Mouse (Mus musculus) brain, embryonic 14.5 days (tissue): ENCODE data around the gene Ktn1. TPM values are rescaled to one million over a fixed set of nuclear protein-coding genes. Genes with fewer than 3 reads are reported as not detected.

Experiments used
- DNase-seq: peaks from one replicate; pipeline ENCODE4 v3.0.0-alpha.2; 2011; ENCODE audit warnings: low read depth
- CTCF ChIP-seq: fragments of 200-500 bp; IDR thresholded peaks from 2 replicates; pipeline ENCODE4 v1.5.1; 2012; ENCODE audit warnings: inconsistent platforms, mild to moderate bottlenecking, moderate library complexity, borderline replicate concordance; ENCODE audit not compliant: insufficient read depth, insufficient read length; ENCODE audit errors: extremely low read depth
- POLR2A ChIP-seq: fragments of 200-500 bp; IDR thresholded peaks from 2 replicates; pipeline ENCODE4 v1.6.1; 2012; ENCODE audit warnings: mild to moderate bottlenecking, inconsistent platforms, borderline replicate concordance; ENCODE audit not compliant: poor library complexity, insufficient read depth, insufficient read length, severe bottlenecking; ENCODE audit errors: extremely low read depth
- polyA plus RNA-seq: library from polyadenylated mRNA; depleted of rRNA; stranded (reverse); fragments of >200 nt; gene quantifications from 2 replicates; pipeline ENCODE4 v1.2.3, GENCODE M21; 2012; rRNA removed

Ktn1 gene
- 47.6 and 61.4 TPM in 2 replicates for polyA plus RNA-seq

- no peak for TF ChIP-seq CTCF
- TF ChIP-seq POLR2A: no peak
- peak; percentile 10 for DNase-seq
These were observed at the start of gene Ktn1 for GRCm38 (mm10) chr14:47648218-47648617. Ktn1 (plus strand) TSS chr14:47648448.

DNA sequence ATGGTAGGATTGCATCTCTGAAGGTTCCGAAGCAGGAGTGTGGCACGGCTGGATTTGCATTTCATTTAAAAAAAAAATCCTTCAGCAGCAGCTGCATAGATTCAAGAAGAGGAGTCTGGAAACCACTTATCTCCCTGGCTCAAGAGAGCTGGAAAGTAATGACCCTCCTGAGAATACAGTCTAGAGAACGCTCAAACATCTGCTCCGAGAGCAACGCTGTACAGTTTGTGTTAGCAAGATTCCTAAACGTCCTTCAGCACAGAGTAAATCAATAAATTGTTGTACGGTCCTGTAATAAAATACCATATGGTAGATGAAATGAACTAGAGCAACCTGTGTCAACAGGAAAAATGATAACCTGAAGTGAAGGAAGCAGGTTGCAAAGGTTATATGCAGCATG is 35.0 kb upstream of the Ktn1 start:
- TF ChIP-seq CTCF (no peak), POLR2A (no peak)
- no peak for DNase-seq

DNA sequence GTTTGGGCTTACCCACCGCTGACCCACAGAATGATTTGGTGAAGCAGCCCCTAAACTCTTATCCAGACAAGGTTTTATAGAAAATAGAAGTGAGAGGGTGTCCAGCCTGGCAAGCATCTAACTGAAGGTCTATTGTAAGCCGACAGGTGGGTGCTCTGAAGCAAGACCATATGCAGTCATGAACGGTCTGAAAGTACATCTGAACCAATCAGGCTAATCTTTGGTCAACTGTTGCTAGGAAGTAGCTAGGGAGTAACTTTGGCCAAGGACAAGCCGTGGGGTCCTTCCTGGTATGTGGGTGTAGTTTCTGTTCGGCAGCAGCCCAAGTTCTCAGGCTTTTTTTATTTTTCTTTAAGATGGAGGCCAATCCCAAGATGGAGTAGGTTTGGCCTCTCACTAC is 29.4 kb upstream of the Ktn1 start:
- no peak for TF ChIP-seq POLR2A
- TF ChIP-seq CTCF: no peak
- no peak for DNase-seq

- no peak for TF ChIP-seq CTCF
- TF ChIP-seq POLR2A: no peak
- no peak for DNase-seq
These were observed 26.3 kb upstream of the Ktn1 start for GRCm38 (mm10) chr14:47621901-47622300.

DNA sequence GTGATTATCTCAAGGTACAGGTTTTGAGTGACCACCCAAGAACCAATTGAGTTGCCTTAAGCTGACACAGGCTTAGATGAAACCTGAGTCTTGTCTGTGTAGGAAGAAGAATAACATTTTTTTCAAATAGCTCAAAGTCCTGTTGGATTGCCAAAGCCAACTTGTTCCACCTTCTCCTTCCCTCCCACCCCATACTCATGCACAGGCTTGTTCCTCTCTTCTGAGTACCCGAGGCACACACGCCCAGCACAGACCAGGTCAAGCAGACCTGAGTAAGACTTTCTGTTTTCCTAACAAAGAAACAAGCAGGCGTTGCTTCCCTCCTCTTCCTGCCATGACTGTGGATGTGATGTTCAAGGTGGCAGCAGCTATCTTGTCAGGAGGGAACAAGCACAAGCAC is 23.4 kb upstream of the Ktn1 start:
- no peak for TF ChIP-seq CTCF
- TF ChIP-seq POLR2A: no peak
- DNase-seq: no peak

DNA sequence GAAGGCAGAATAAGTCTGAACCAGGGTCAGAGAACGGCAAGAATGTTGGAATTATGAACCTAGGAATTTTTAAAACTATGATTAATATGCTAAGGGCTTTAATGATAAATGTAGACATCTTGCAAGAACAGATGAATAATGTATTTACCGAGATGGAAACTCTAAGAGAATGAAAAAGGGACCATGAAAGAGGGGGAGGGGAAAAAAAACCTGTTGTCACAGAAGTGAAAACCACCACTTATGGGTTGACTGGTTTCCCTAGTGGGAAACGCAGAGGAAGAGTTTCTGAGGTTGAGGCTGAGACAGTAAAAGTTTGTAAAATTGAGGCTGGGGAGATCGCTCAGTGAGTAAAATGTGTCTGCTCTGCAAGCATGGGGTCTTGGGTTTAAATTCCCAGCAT is 22.1 kb upstream of the Ktn1 start:
- TF ChIP-seq CTCF: no peak
- no peak for DNase-seq

DNA sequence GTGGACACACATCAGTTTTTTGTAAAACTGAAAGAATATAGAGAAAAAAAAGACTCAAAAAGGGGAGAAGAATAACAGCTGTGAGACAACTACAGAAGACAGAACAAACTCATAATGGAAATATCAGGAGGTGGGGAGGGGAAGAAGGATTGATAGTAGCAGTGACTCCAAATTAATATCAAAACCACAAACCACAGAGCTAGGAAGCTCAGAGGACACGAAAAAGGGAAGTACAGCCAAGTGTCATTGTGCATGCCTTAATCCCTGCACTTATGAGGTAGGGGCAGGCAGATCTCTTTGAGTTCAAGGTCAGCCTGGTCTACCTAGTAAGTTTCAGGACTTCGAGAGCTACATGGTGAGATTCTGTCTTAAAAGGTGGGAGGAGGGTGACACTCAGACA is 21.4 kb upstream of the Ktn1 start:
- TF ChIP-seq CTCF (no peak), POLR2A (no peak)

GRCm38 (mm10) chr14:47627360-47627759 is 20.9 kb upstream of the Ktn1 start:
- TF ChIP-seq CTCF: no peak
- TF ChIP-seq POLR2A: no peak
- DNase-seq: no peak

More for the DNA sequence above, 21.4 kb upstream of the Ktn1 start:
- DNase-seq: no peak

DNA sequence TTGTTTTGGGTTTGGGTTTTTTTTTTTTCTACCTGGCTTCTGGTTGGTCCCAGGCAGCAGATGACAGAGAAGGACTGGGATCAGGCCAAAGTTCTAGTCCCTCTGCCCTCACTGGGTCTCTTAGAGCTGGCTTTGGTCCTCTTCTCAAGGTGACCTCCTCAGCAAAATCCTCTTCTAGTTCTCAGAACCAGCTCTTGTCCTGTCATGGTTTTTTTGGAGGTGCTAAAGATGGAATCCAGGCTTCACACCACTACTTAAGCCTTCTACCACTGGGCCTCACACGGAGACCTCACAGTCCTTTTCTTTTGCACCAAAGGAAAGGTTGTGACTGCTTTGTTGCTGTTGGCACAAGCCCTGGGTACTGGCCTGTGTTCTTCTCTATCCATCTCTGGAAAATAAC is 15.8 kb upstream of the Ktn1 start:
- no peak for DNase-seq
- TF ChIP-seq POLR2A: no peak
- no peak for TF ChIP-seq CTCF

DNA sequence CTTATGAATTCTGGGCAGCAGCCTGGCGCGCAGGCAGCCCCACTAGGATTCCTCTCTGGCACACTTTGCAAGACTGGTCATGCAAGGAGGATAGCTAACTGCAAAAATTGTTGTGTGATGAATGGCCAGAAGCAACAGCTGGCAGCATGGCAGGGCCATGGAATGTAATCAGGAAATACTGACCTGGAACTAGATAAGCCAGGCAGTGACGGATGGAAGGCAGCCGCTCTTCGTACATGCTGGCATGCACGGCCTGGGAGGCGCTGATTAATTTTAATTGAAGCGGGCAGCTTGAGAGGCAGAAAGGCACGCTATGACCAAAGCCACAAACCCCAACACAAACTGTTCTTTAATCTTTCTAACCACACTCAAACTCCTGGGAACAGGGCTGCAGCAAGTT is 13.8 kb upstream of the Ktn1 start:
- DNase-seq: peak; percentile 27
- TF ChIP-seq CTCF (no peak), POLR2A (no peak)

- TF ChIP-seq CTCF (no peak), POLR2A (no peak)
- no peak for DNase-seq
These were observed 13.4 kb upstream of the Ktn1 start for GRCm38 (mm10) chr14:47634846-47635245.

GRCm38 (mm10) chr14:47638316-47638895 is 9.8 kb upstream of the Ktn1 start:
- TF ChIP-seq CTCF: no peak
- no peak for TF ChIP-seq POLR2A
- no peak for DNase-seq

GRCm38 (mm10) chr14:47645620-47646019 is 2.6 kb upstream of the Ktn1 start:
- no peak for TF ChIP-seq CTCF
- no peak for TF ChIP-seq POLR2A
- no peak for DNase-seq

- no peak for TF ChIP-seq POLR2A
- no peak for TF ChIP-seq CTCF
- DNase-seq: no peak
These were observed 2.0 kb upstream of the Ktn1 start for GRCm38 (mm10) chr14:47646246-47646645.

DNA sequence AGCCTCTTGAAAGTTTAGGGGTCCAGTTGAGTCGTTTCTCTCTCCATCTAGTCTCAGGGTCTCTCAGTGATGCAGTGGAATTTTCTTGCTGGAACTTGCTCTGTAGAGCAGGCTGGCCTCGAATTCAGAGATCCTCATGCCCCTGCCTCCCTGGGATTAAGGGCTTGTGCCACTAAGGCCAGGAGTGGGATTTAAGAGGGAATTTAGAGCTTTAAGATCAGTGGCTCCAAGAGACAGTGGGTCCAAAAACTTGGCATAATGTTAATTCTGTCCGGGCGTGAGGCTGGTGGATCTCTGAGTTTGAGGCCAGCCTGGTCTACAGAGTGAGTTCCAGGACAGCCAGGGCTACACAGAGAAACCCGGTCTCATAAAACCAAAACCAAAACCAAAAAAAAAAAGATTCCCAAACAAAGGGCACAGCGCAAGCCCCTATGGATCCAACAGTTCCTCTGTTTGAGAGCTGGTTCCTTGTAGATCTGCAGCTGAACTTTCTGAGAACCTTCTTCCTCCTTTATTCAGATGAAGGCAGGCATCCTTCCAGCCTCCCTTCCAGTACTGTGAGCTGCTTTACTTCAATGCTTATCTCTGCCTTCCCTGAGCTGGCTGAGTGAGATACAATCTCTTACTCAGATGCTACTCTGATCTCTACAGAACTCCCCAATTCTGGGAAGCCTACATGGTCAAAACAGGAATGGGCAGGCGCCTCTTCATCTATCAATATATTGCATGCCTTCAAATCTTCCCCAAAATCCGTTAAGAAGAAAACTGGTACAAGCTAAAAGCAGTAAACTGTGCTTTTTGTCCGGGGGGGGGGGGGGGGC is 1.3 kb upstream of the Ktn1 start:
- TF ChIP-seq CTCF (no peak), POLR2A (no peak)
- no peak for DNase-seq
